Mouse (Mus musculus) Patski (cell line): ENCODE data around the gene Crtc3. TPM values are rescaled to one million over a fixed set of nuclear protein-coding genes. Genes with fewer than 3 reads are reported as not detected.

Experiments used
- ATAC-seq: fragments of 100-300 bp; one replicate; pipeline ENCODE4 v1.8.0; 2021
- CTCF ChIA-PET: fragments of 350-600 bp; sonication (Branson Sonifier 250); formaldehyde crosslinking; loops from one replicate; lab custom pipeline; 2022; ENCODE audit warnings: inconsistent platforms; lab: Charles Lee
- POLR2A ChIA-PET: fragments of 350-600 bp; sonication (Branson Sonifier 250); formaldehyde crosslinking; loops from one replicate; lab custom pipeline; 2022; ENCODE audit warnings: antibody characterized with exemption, inconsistent platforms; lab: Charles Lee
- DNase-seq: peaks from one replicate; pipeline ENCODE4 v3.0.0-alpha.2; 2011; ENCODE audit warnings: low read depth, low spot score
- H3K27me3 ChIP-seq: fragments of 371-371 bp; one replicate; pipeline ENCODE4 v1.5.1; 2021
- CTCF ChIP-seq: fragments of 100-300 bp; IDR thresholded peaks from one replicate; pipeline ENCODE4 v1.5.1; 2021
- in situ Hi-C: fragments of 300-500 bp; cut with MboI; formaldehyde crosslinking; loops from 3 replicates; pipeline ENCODE4 v1.11.1; 2018; ENCODE audit warnings: low pct_unique_long_range_greater_than_20kb, mixed read lengths
- polyA plus RNA-seq: library from polyadenylated mRNA; unstranded; gene quantifications from one replicate; pipeline ENCODE4 v1.2.3, GENCODE M21; 2021

Crtc3 gene
- polyA plus RNA-seq, 1 experiment from 2014 or later = 25.6 TPM

GRCm38 (mm10) chr7:80548513-80549260, 140.0 kb downstream of the Crtc3 start:
- ChIA-PET POLR2A (no interaction called here), CTCF (no interaction called here)
- in situ Hi-C loops = no loop called here
- DNase-seq (no peak), ATAC-seq (no peak)
- TF ChIP-seq CTCF = no peak
- no peaks in the 10 kb centered on the region for H3K27me3 ChIP-seq

GRCm38 (mm10) chr7:80542139-80542831, 146.4 kb downstream of the Crtc3 start:
- POLR2A ChIA-PET = interaction anchor here (0.7 kb wide), 1 partner anchor 129 kb away, joined by 4 read pairs; no protein-coding TSS in a partner anchor
- no peaks in the 10 kb centered on the region for H3K27me3 ChIP-seq
- in situ Hi-C loops = no loop called here
- no peak for ATAC-seq
- no peak for TF ChIP-seq CTCF
- CTCF ChIA-PET = interaction anchor here (1.2 kb wide), 1 partner anchor 163 kb away, joined by 3 read pairs; no protein-coding TSS in a partner anchor
- no peak for DNase-seq

- H3K27me3 ChIP-seq = no peaks in the 10 kb centered on the region
- in situ Hi-C loops = no loop called here
- DNase-seq = no peak
- ChIA-PET POLR2A (no interaction called here), CTCF (no interaction called here)
- TF ChIP-seq CTCF = no peak
- no peak for ATAC-seq
Measured at GRCm38 (mm10) chr7:80539581-80539980, 149.1 kb downstream of the Crtc3 start.

Other genes with a start within 250 kb of the Crtc3 start
- 6.0 TPM for gene Blm, start 153.8 kb downstream of the Crtc3 start, polyA plus RNA-seq
- 103 TPM for gene Iqgap1, start 137.1 kb upstream of the Crtc3 start, polyA plus RNA-seq
- 20.3 TPM for gene Zscan2, start 172.0 kb upstream of the Crtc3 start, polyA plus RNA-seq
- 31.4 TPM for gene Wdr73, start 212.4 kb upstream of the Crtc3 start, polyA plus RNA-seq
- gene Nmb, start 216.2 kb upstream of the Crtc3 start, polyA plus RNA-seq = 0.78 TPM